In the genomic region with DNA sequence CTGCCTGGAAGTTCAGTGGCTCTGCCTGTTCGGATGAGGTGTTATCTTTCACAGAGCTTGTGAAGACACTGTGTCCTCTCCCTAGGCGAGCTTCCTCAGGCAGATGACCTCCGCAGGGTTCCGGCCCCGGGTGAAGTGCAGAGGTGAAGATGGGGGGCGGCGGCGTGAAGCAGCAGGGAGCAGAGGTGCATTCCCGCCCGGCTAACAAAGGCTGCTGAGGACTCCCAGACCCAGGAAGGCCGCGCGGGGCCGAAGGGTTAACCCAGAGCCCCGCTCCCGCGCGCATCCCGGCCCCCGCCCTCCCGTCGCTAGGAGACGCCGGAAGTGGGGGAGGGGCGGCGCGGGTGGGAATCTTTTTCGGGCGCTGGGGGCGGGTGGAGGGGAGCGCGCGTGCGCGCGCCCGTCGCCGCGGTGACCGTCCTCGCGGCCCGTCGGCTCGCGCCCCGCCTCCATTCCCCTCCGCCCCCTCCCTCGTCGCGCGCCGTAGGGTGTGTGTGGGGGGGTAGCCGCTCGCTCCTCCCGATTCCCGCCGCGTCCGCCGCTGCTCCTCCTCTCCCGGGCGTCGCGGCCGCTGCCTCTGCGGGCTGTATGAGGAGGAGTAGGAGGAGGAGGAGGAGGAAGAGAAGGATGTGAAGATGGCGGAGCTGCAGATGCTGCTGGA, we compare ENCODE assay signal across 8 mouse cellular contexts. TPM values are rescaled to one million over a fixed set of nuclear protein-coding genes. Genes with fewer than 3 reads are reported as not detected.
DNase-seq lines count a peak whose midpoint lies in the region; ATAC-seq and TF ChIP-seq lines count a peak whose summit lies in the region.

A gene (plus strand): TSS at position 452 of the 661 bp plus-strand sequence.

- intact Hi-C loops in heart, postnatal 25 days (cut with DNase I): loop anchor here (5.0 to 10.0 kb wide), 3 partner anchors 67 to 553 kb away; a partner anchor contains a TSS

- DNase-seq in ES-E14 (ENCODE audit: low read depth, low spot score): peak; percentile 91
- peak; percentile 89 for DNase-seq in cerebellum, adult 11 months
- DNase-seq in heart, postnatal 25 days (ENCODE audit: low spot score): peak; percentile 83
- DNase-seq in layer of hippocampus, adult 11-12 months (ENCODE audit: low spot score): peak; percentile 90
- DNase-seq in liver, postnatal 0 days: peak; percentile 88
- peak; percentile 98 for DNase-seq in testis, postnatal 10 days (ENCODE audit: low spot score)

- H3K4me1 ChIP-seq in ES-E14 (ENCODE audit: control insufficient read depth in 2 of 2, insufficient read depth in 2 of 2, low read length in 2 of 2, poor library complexity in 1 of 2): peaks cover 2% of the 10 kb centered on the region in 2 experiments; a peak in 2 of 4 replicates
- peaks cover 19% of the 10 kb centered on the region for H3K4me1 ChIP-seq in forebrain, embryonic 15.5 days
- H3K4me1 ChIP-seq in liver, postnatal 0 days (ENCODE audit: insufficient read depth): no peaks in the 10 kb centered on the region; the same call in none of the 2 replicates
- H3K4me1 ChIP-seq in neural tube, embryonic 14.5 days (ENCODE audit: control insufficient read depth, insufficient read depth, low read length): peaks cover 6% of the 10 kb centered on the region; the same call in 1 of the 2 replicates

- no peaks in the 10 kb centered on the region for H3K27me3 ChIP-seq in forebrain, embryonic 15.5 days
- no peaks in the 10 kb centered on the region for H3K27me3 ChIP-seq in liver, postnatal 0 days (ENCODE audit: insufficient read depth, low read length)
- no peaks in the 10 kb centered on the region for H3K27me3 ChIP-seq in neural tube, embryonic 14.5 days (ENCODE audit: control insufficient read depth, insufficient read depth, low read length)

- under 1% methylated on average over 50 of the region's 69 CpGs for WGBS in forebrain, embryonic 15.5 days
- under 1% methylated on average over 31 of the region's 69 CpGs for WGBS in liver, postnatal 0 days (ENCODE audit: insufficient replicate concordance)
- WGBS in neural tube, embryonic 14.5 days: under 1% methylated on average over 33 of the region's 69 CpGs

- peak within 1 kb of the TSS; percentile 88 for H3K27ac ChIP-seq in ES-E14 (ENCODE audit: insufficient read depth, low read depth, low read length, poor library complexity, severe bottlenecking)
- peak within 1 kb of the TSS; percentile 97 for H3K27ac ChIP-seq in forebrain, embryonic 15.5 days (replicated peaks)
- peak within 1 kb of the TSS; percentile 67 for H3K27ac ChIP-seq in liver, postnatal 0 days (ENCODE audit: low read depth)
- peak within 1 kb of the TSS; percentile 98 for H3K27ac ChIP-seq in neural tube, embryonic 14.5 days (ENCODE audit: low read depth, low read length)

- in situ Hi-C loops in ES-E14 (cut with MboI; ENCODE audit: low sequenced_read_pairs in 2 of 2, unreplicated experiment in 2 of 2): no loop called here

- no peak for TF ChIP-seq CTCF in liver, postnatal 0 days (IDR thresholded peaks at IDR 0.05; ENCODE audit: low read depth)

- peak; percentile 94 for ATAC-seq in forebrain, embryonic 15.5 days (replicated peaks)
- ATAC-seq in liver, postnatal 0 days: peak; percentile 93
- peak; percentile 94 for ATAC-seq in neural tube, embryonic 14.5 days (ENCODE audit: low read depth)

- H3K36me3 ChIP-seq in ES-E14 (ENCODE audit: control insufficient read depth, insufficient read depth, low read length, poor library complexity, severe bottlenecking): no peaks in the 10 kb centered on the region
- H3K36me3 ChIP-seq in forebrain, embryonic 15.5 days: no peaks in the 10 kb centered on the region
- H3K36me3 ChIP-seq in liver, postnatal 0 days (replicated peaks; ENCODE audit: insufficient read depth, low read length): no peaks in the 10 kb centered on the region
- H3K36me3 ChIP-seq in neural tube, embryonic 14.5 days (ENCODE audit: control insufficient read depth, insufficient read depth, low read length): no peaks in the 10 kb centered on the region

- H3K9ac ChIP-seq in ES-E14 (ENCODE audit: insufficient read depth, low read depth, low read length, poor library complexity, severe bottlenecking): peak within 1 kb of the TSS; percentile 88
- peak within 1 kb of the TSS; percentile 87 for H3K9ac ChIP-seq in forebrain, embryonic 15.5 days (replicated peaks)
- peak within 1 kb of the TSS; percentile 78 for H3K9ac ChIP-seq in liver, postnatal 0 days (replicated peaks)
- H3K9ac ChIP-seq in neural tube, embryonic 14.5 days (replicated peaks; ENCODE audit: low read depth, low read length): peak within 1 kb of the TSS; percentile 94

- peak within 1 kb of the TSS; percentile 60 for H3K4me2 ChIP-seq in forebrain, embryonic 15.5 days (replicated peaks)
- H3K4me2 ChIP-seq in liver, postnatal 0 days (ENCODE audit: low read depth, low read length): peak within 1 kb of the TSS; percentile 98
- peak within 1 kb of the TSS; percentile 47 for H3K4me2 ChIP-seq in neural tube, embryonic 14.5 days (ENCODE audit: low read depth, low read length)

- peak within 1 kb of the TSS; percentile 75 to 82 for H3K4me3 ChIP-seq in ES-E14 (ENCODE audit: insufficient read depth in 1 of 2, low read depth in 1 of 2, low read length in 2 of 2, poor library complexity in 1 of 2, severe bottlenecking in 1 of 2)
- H3K4me3 ChIP-seq in forebrain, embryonic 15.5 days: peak within 1 kb of the TSS; percentile 77
- H3K4me3 ChIP-seq in liver, postnatal 0 days (ENCODE audit: low read depth, low read length): peak within 1 kb of the TSS; percentile 85
- peak within 1 kb of the TSS; percentile 89 for H3K4me3 ChIP-seq in neural tube, embryonic 14.5 days (ENCODE audit: low read depth, low read length)

- no peak for TF ChIP-seq EP300 in liver, postnatal 0 days (IDR thresholded peaks at IDR 0.05; ENCODE audit: low read depth)

- no peaks in the 10 kb centered on the region for H3K9me3 ChIP-seq in ES-E14 (ENCODE audit: control insufficient read depth, insufficient read depth, low read depth, low read length)
- no peaks in the 10 kb centered on the region for H3K9me3 ChIP-seq in forebrain, embryonic 15.5 days
- H3K9me3 ChIP-seq in liver, postnatal 0 days (ENCODE audit: low read length): no peaks in the 10 kb centered on the region
- H3K9me3 ChIP-seq in neural tube, embryonic 14.5 days (ENCODE audit: control insufficient read depth, low read length): no peaks in the 10 kb centered on the region

TF ChIP-seq in ES-E14, 5 proteins besides CTCF, POLR2A, EP300 and RAD21:
- TF ChIP-seq ZC3H11A (IDR thresholded peaks at IDR 0.05; ENCODE audit: borderline replicate concordance, low read depth, low read length) (no peak), CHD2 (IDR thresholded peaks at IDR 0.05; ENCODE audit: low read depth, low read length) (no peak), ZNF384 (IDR thresholded peaks at IDR 0.05; ENCODE audit: low read depth, low read length) (no peak), MAFK (IDR thresholded peaks at IDR 0.05; ENCODE audit: insufficient read depth, low read depth, low read length) (no peak), HCFC1 (IDR thresholded peaks at IDR 0.05; ENCODE audit: borderline replicate concordance, insufficient read depth, low read length) (peak; percentile 15; the same call in 1 of the 2 replicates)

RNA-seq across cellular contexts. Expression of the gene that starts here (rescaled TPM):
- total RNA-seq in ES-E14 (2012; rRNA removed): 26.4 and 27.4 TPM in 2 replicates
- polyA plus RNA-seq in forebrain, embryonic 15.5 days (2015; fragmentation: Nextera tagmentation; extraction: Ambion mirVana): 68.9 and 71.0 TPM in 2 replicates
- 10 to 100 TPM; 17.6 to 22.2 TPM for total RNA-seq in heart, postnatal 25 days (2021)
- polyA plus RNA-seq in liver, postnatal 0 days (2015; fragmentation: Nextera tagmentation; extraction: Ambion mirVana): 2.0 and 2.6 TPM in 2 replicates
- 103 and 106 TPM in 2 replicates for polyA plus RNA-seq in neural tube, embryonic 14.5 days (2014; fragmentation: Nextera tagmentation; extraction: Ambion mirVana)

Comparison
In these comparisons a context has a peak if more than half of its experiments do, and no peak if none do; other contexts are left out.
1. Peak in every context shown above with its lines: DNase-seq, ATAC-seq, H3K4me3 ChIP-seq and H3K27ac ChIP-seq.
2. RNA of the gene that starts here (polyA plus RNA-seq): 103 to 106 TPM in neural tube, embryonic 14.5 days and 68.9 to 71.0 TPM in forebrain, embryonic 15.5 days; 2.0 to 2.6 TPM in liver, postnatal 0 days; every median in the first group is over 10 times any median in the second.
3. H3K4me2 ChIP-seq: peak in every context shown above with its lines; median percentile 98 in liver, postnatal 0 days; 60 in forebrain, embryonic 15.5 days; 47 in neural tube, embryonic 14.5 days.